Mouse (Mus musculus) MEL (cell line): ENCODE results near the gene Drosha. TPM values are rescaled to one million over a fixed set of nuclear protein-coding genes. Genes with fewer than 3 reads are reported as not detected.

ENCODE experiments used
- DNase-seq: peaks from one replicate; pipeline ENCODE4 v3.0.0; 2011; ENCODE audit warnings: low read depth, low spot score
- H3K27ac ChIP-seq: 2 replicates; pipeline ENCODE4 v1.5.1; 2012; ENCODE audit warnings: low read depth, mild to moderate bottlenecking, control low read depth, low read length, moderate library complexity; ENCODE audit not compliant: control insufficient read depth
- H3K27me3 ChIP-seq, 2 experiments: fragments of 150-350 bp in 1 of 2; sonication (generic) in 1 of 2; 2 replicates each; pipeline ENCODE4 v1.6.1; 2012; ENCODE audit warnings: low read length in 2 of 2, mild to moderate bottlenecking in 2 of 2, improper control_type of control experiment in 1 of 2, moderate library complexity in 1 of 2; ENCODE audit not compliant: insufficient read depth in 2 of 2, control insufficient read depth in 1 of 2
- H3K36me3 ChIP-seq, 2 experiments: 2 replicates each; pipeline ENCODE4 v1.6.1; 2012 to 2014; ENCODE audit warnings: low read length in 2 of 2, improper control_type of control experiment in 1 of 2, inconsistent platforms in 1 of 2, mild to moderate bottlenecking in 1 of 2; ENCODE audit not compliant: insufficient read depth in 2 of 2, control insufficient read depth in 1 of 2
- H3K4me1 ChIP-seq, 2 experiments: fragments of 150-350 bp in 1 of 2; sonication (generic) in 1 of 2; 2 replicates each; pipeline ENCODE4 v1.6.1; 2012; ENCODE audit warnings: low read length in 2 of 2, improper control_type of control experiment in 1 of 2, mild to moderate bottlenecking in 1 of 2; ENCODE audit not compliant: insufficient read depth in 2 of 2, control insufficient read depth in 1 of 2
- H3K4me3 ChIP-seq, 2 experiments: fragments of 150-350 bp in 1 of 2; sonication (generic) in 1 of 2; 2 replicates each; pipeline ENCODE4 v1.5.1; 2012; ENCODE audit warnings: low read depth in 2 of 2, low read length in 2 of 2, mild to moderate bottlenecking in 2 of 2, moderate library complexity in 2 of 2, control low read depth in 1 of 2, improper control_type of control experiment in 1 of 2; ENCODE audit not compliant: control insufficient read depth in 1 of 2, insufficient read depth in 1 of 2
- H3K79me2 ChIP-seq: 2 replicates; pipeline ENCODE4 v1.6.1; 2012; ENCODE audit warnings: mild to moderate bottlenecking, low read length, moderate library complexity; ENCODE audit not compliant: control insufficient read depth, poor library complexity, insufficient read depth
- H3K9ac ChIP-seq: 2 replicates; pipeline ENCODE4 v1.6.1; 2012; ENCODE audit warnings: low read depth, mild to moderate bottlenecking, control low read depth, low read length, moderate library complexity; ENCODE audit not compliant: control insufficient read depth, poor library complexity, severe bottlenecking
- H3K9me3 ChIP-seq: fragments of 150-350 bp; sonication (generic); replicated peaks from 2 replicates; pipeline ENCODE4 v1.6.1; 2012; ENCODE audit warnings: mild to moderate bottlenecking, low read length, improper control_type of control experiment, moderate library complexity; ENCODE audit not compliant: insufficient read depth
- BHLHE40 ChIP-seq: IDR thresholded peaks from 2 replicates; pipeline ENCODE4 v1.6.1; 2012; ENCODE audit warnings: low read depth, mild to moderate bottlenecking, inconsistent platforms, low read length, improper control_type of control experiment, borderline replicate concordance
- CTCF ChIP-seq, 3 experiments: IDR thresholded peaks in 2 of 3; conservative IDR thresholded peaks in 1 of 3; 2 replicates each; pipeline ENCODE4 v1.5.1; 2011 to 2012; ENCODE audit warnings: low read length in 3 of 3, low read depth in 2 of 3, mild to moderate bottlenecking in 2 of 3, improper control_type of control experiment in 1 of 3, inconsistent platforms in 1 of 3, mixed read lengths in 1 of 3, moderate library complexity in 1 of 3; ENCODE audit not compliant: control insufficient read depth in 1 of 3, insufficient read depth in 1 of 3, poor library complexity in 1 of 3, severe bottlenecking in 1 of 3
- EP300 ChIP-seq, 2 experiments: IDR thresholded peaks; 2 replicates each; pipeline ENCODE4 v1.6.1; 2011; ENCODE audit warnings: improper control_type of control experiment in 2 of 2, low read length in 2 of 2, low read depth in 1 of 2, mild to moderate bottlenecking in 1 of 2
- ETS1 ChIP-seq: IDR thresholded peaks from 2 replicates; pipeline ENCODE4 v1.6.1; 2012; ENCODE audit warnings: low read depth, mild to moderate bottlenecking, inconsistent platforms, low read length, improper control_type of control experiment, moderate library complexity
- GABPA ChIP-seq: IDR thresholded peaks from 2 replicates; pipeline ENCODE4 v1.6.1; 2012; ENCODE audit warnings: low read depth, mild to moderate bottlenecking, inconsistent platforms, low read length, improper control_type of control experiment, moderate library complexity
- GATA1 ChIP-seq: IDR thresholded peaks from 2 replicates; pipeline ENCODE4 v1.6.1; 2011; ENCODE audit warnings: low read depth, low read length, improper control_type of control experiment
- HCFC1 ChIP-seq: IDR thresholded peaks from 2 replicates; pipeline ENCODE4 v1.6.1; 2012; ENCODE audit warnings: low read depth, mild to moderate bottlenecking, inconsistent platforms, low read length, improper control_type of control experiment, moderate library complexity
- JUND ChIP-seq: IDR thresholded peaks from 2 replicates; pipeline ENCODE4 v1.6.1; 2011; ENCODE audit warnings: low read depth, mild to moderate bottlenecking, improper control_type of control experiment, low read length
- KAT2A ChIP-seq: conservative IDR thresholded peaks from 2 replicates; pipeline ENCODE4 v1.6.1; 2012; ENCODE audit warnings: low read depth, low read length, improper control_type of control experiment, inconsistent platforms
- MAFK ChIP-seq: IDR thresholded peaks from 2 replicates; pipeline ENCODE4 v1.6.1; 2011; ENCODE audit warnings: low read depth, mild to moderate bottlenecking, low read length, improper control_type of control experiment, borderline replicate concordance
- MAZ ChIP-seq: IDR thresholded peaks from 2 replicates; pipeline ENCODE4 v1.6.1; 2012; ENCODE audit warnings: low read depth, mild to moderate bottlenecking, inconsistent platforms, low read length, improper control_type of control experiment
- MEF2A ChIP-seq: IDR thresholded peaks from 2 replicates; pipeline ENCODE4 v1.6.1; 2014; ENCODE audit warnings: low read depth, mild to moderate bottlenecking, inconsistent platforms, low read length, improper control_type of control experiment; ENCODE audit not compliant: poor library complexity, insufficient replicate concordance, severe bottlenecking; ENCODE audit errors: extremely low read depth
- MXI1 ChIP-seq: IDR thresholded peaks from 2 replicates; pipeline ENCODE4 v1.6.1; 2011; ENCODE audit warnings: mild to moderate bottlenecking, low read depth, low read length, improper control_type of control experiment
- NRF1 ChIP-seq: IDR thresholded peaks from 2 replicates; pipeline ENCODE4 v1.6.1; 2014; ENCODE audit warnings: low read depth, mild to moderate bottlenecking, inconsistent platforms, low read length, improper control_type of control experiment, moderate library complexity; ENCODE audit not compliant: poor library complexity, insufficient read depth, severe bottlenecking
- POLR2A ChIP-seq, 2 experiments: IDR thresholded peaks; 2 replicates each; pipeline ENCODE4 v1.6.1; 2011 to 2012; ENCODE audit warnings: low read length in 2 of 2, mild to moderate bottlenecking in 2 of 2, control low read depth in 1 of 2, improper control_type of control experiment in 1 of 2, low read depth in 1 of 2, moderate library complexity in 1 of 2; ENCODE audit not compliant: control insufficient read depth in 1 of 2, insufficient read depth in 1 of 2, poor library complexity in 1 of 2
- POLR2AphosphoS2 ChIP-seq: IDR thresholded peaks from 2 replicates; pipeline ENCODE4 v1.6.1; 2011; ENCODE audit warnings: low read length, improper control_type of control experiment
- POLR2AphosphoS5 ChIP-seq: IDR thresholded peaks from 2 replicates; pipeline ENCODE4 v1.6.1; 2012; ENCODE audit warnings: low read depth, borderline replicate concordance, mild to moderate bottlenecking, inconsistent platforms, low read length, moderate library complexity, mixed read lengths
- SIN3A ChIP-seq: IDR thresholded peaks from 2 replicates; pipeline ENCODE4 v1.6.1; 2012; ENCODE audit warnings: low read length, improper control_type of control experiment, inconsistent platforms
- SMC3 ChIP-seq: IDR thresholded peaks from 2 replicates; pipeline ENCODE4 v1.6.1; 2011; ENCODE audit warnings: low read depth, low read length, improper control_type of control experiment
- TAL1 ChIP-seq: IDR thresholded peaks from 2 replicates; pipeline ENCODE4 v1.6.1; 2012; ENCODE audit warnings: mild to moderate bottlenecking, inconsistent platforms, low read length, moderate library complexity, mixed read lengths
- TBP ChIP-seq: IDR thresholded peaks from 2 replicates; pipeline ENCODE4 v1.8.0; 2011; ENCODE audit warnings: low read depth, low read length, improper control_type of control experiment
- TCF12 ChIP-seq: IDR thresholded peaks from 2 replicates; pipeline ENCODE4 v1.6.1; 2014; ENCODE audit warnings: low read depth, mild to moderate bottlenecking, inconsistent platforms, low read length, improper control_type of control experiment, moderate library complexity
- UBTF ChIP-seq: IDR thresholded peaks from 2 replicates; pipeline ENCODE4 v1.6.1; 2012; ENCODE audit warnings: low read depth, mild to moderate bottlenecking, inconsistent platforms, low read length, improper control_type of control experiment, moderate library complexity, borderline replicate concordance; ENCODE audit not compliant: insufficient read depth
- USF1 ChIP-seq: IDR thresholded peaks from 2 replicates; pipeline ENCODE4 v1.6.1; 2014; ENCODE audit warnings: low read depth, mild to moderate bottlenecking, inconsistent platforms, low read length, improper control_type of control experiment, moderate library complexity
- ZC3H11A ChIP-seq: IDR thresholded peaks from 2 replicates; pipeline ENCODE4 v1.6.1; 2012; ENCODE audit warnings: low read depth, mild to moderate bottlenecking, inconsistent platforms, low read length, improper control_type of control experiment
- ZKSCAN1 ChIP-seq: IDR thresholded peaks from 2 replicates; pipeline ENCODE4 v1.6.1; 2012; ENCODE audit warnings: low read depth, mild to moderate bottlenecking, inconsistent platforms, low read length, improper control_type of control experiment, moderate library complexity
- ZNF384 ChIP-seq: IDR thresholded peaks from 2 replicates; pipeline ENCODE4 v1.6.1; 2012; ENCODE audit warnings: low read depth, mild to moderate bottlenecking, inconsistent platforms, low read length, improper control_type of control experiment
- polyA plus RNA-seq, 2 experiments: library from polyadenylated mRNA; stranded (reverse) in 1 of 2; unstranded in 1 of 2; fragments of >175 nt in 1 of 2; fragments of >200 nt in 1 of 2; gene quantifications; 2 replicates each; pipeline versions ENCODE4 v1.2.1 to v1.2.4; 2012; ENCODE audit warnings: low replicate concordance in 2 of 2, low read depth in 1 of 2; ENCODE audit not compliant: insufficient read length in 2 of 2, insufficient read depth in 1 of 2, missing spikeins in 1 of 2
- total RNA-seq: library from RNA; depleted of rRNA; stranded (reverse); fragments of 300-350 nt; gene quantifications from 2 replicates; pipeline ENCODE4 v1.2.3, GENCODE M21; 2012

Gene Drosha
- total and polyA plus RNA-seq, 3 experiments = 43.3 to 482 (median 96.9) TPM

GRCm38 (mm10) chr15:12809305-12809704 is 15.3 kb upstream of the Drosha start:
- peak in 1 of 3 experiments; percentile 12; a peak in 1 of 6 replicates for TF ChIP-seq CTCF (IDR thresholded peaks at IDR 0.05 in 2 of 3, conservative IDR thresholded peaks at IDR 0.05 in 1 of 3; ENCODE audit: control insufficient read depth in 1 of 3, insufficient read depth in 1 of 3, low read depth in 2 of 3, low read length in 3 of 3, poor library complexity in 1 of 3, severe bottlenecking in 1 of 3)
- TF ChIP-seq MEF2A = no peak
- TF ChIP-seq MAZ = no peak
- no peak for TF ChIP-seq USF1
- peak; percentile 63 for TF ChIP-seq ETS1
- no peak for TF ChIP-seq UBTF
- no peak for TF ChIP-seq POLR2AphosphoS5
- TF ChIP-seq EP300 (IDR thresholded peaks at IDR 0.05; ENCODE audit: low read depth in 1 of 2, low read length in 2 of 2) = peak; percentile 30 to 63; a peak in 3 of 4 replicates
- 0 out of 2 replicates have a peak, but pooled peaks have one; percentile 18 for TF ChIP-seq TBP
- no peak for TF ChIP-seq ZC3H11A
- no peak for TF ChIP-seq GABPA
- peak; percentile 82 for TF ChIP-seq GATA1
- TF ChIP-seq ZNF384 = no peak
- no peak for TF ChIP-seq MAFK
- TF ChIP-seq POLR2A (IDR thresholded peaks at IDR 0.05; ENCODE audit: control insufficient read depth in 1 of 2, insufficient read depth in 1 of 2, low read depth in 1 of 2, low read length in 2 of 2, poor library complexity in 1 of 2) = no peak
- 0 out of 2 replicates have a peak, but pooled peaks have one; percentile 9 for TF ChIP-seq BHLHE40
- no peak for TF ChIP-seq TAL1
- TF ChIP-seq JUND = no peak
- TF ChIP-seq MXI1 = 0 out of 2 replicates have a peak, but pooled peaks have one; percentile 40
- no peak for TF ChIP-seq TCF12
- no peak for TF ChIP-seq HCFC1
- TF ChIP-seq NRF1 = no peak
- TF ChIP-seq POLR2AphosphoS2 = no peak
- TF ChIP-seq KAT2A = no peak
- peak; percentile 31; the same call in 1 of the 2 replicates for TF ChIP-seq SMC3
- TF ChIP-seq SIN3A = 0 out of 2 replicates have a peak, but pooled peaks have one; percentile 21
- TF ChIP-seq ZKSCAN1 = no peak
- TF ChIP-seq, all 39 proteins: peak for 9
- no peak overlapping the region for H3K9ac ChIP-seq
- H3K9me3 ChIP-seq = no peaks in the 10 kb centered on the region
- peak; percentile 83 for DNase-seq
- peaks cover 3 to 26% of the 10 kb centered on the region in 2 experiments; a peak in 3 of 4 replicates for H3K36me3 ChIP-seq
- H3K79me2 ChIP-seq = no peaks in the 10 kb centered on the region
- H3K27me3 ChIP-seq = no peaks in the 10 kb centered on the region
- no peak overlapping the region for H3K4me3 ChIP-seq
- peaks cover 0 to 5% of the 10 kb centered on the region in 2 experiments; a peak in 2 of 4 replicates for H3K4me1 ChIP-seq
- no peak overlapping the region for H3K27ac ChIP-seq
